ENCODE assay signal across 28 mouse cellular contexts in genomic region chr11:16897681-16898080, GRCm38 (mm10). TPM values are rescaled to one million over a fixed set of nuclear protein-coding genes. Genes with fewer than 3 reads are reported as not detected.
"Had no signal": no experiment of that assay in that cellular context is flagged by ENCODE, and none has a peak within 500 bp of the region (broad histone marks: within the 10 kb centered on the region; RNA-seq: fewer than 3 reads in every experiment).

No protein-coding gene starts in this region.

- H3K27me3 ChIP-seq: heart, embryonic 13.5 days; heart, embryonic 15.5 days; hindbrain, embryonic 13.5 days; hindbrain, embryonic 15.5 days; kidney, embryonic 15.5 days; limb, embryonic 13.5 days; limb, embryonic 15.5 days had no signal

- H3K4me2 ChIP-seq: heart, embryonic 11.5 days; heart, embryonic 13.5 days; heart, embryonic 15.5 days; hindbrain, embryonic 13.5 days; hindbrain, embryonic 15.5 days; kidney, embryonic 15.5 days; limb, embryonic 13.5 days; limb, embryonic 15.5 days; liver, embryonic 12.5 days had no signal

- H3K4me3 ChIP-seq: gastrocnemius, adult 2 months; heart, embryonic 13.5 days; heart, embryonic 15.5 days; hindbrain, embryonic 13.5 days; hindbrain, embryonic 15.5 days; kidney, embryonic 15.5 days; limb, embryonic 13.5 days; limb, embryonic 15.5 days; liver, embryonic 12.5 days had no signal

- H3K9me3 ChIP-seq: heart, embryonic 13.5 days; heart, embryonic 15.5 days; hindbrain, embryonic 13.5 days; hindbrain, embryonic 15.5 days; kidney, embryonic 15.5 days; limb, embryonic 13.5 days; limb, embryonic 15.5 days; liver, embryonic 12.5 days had no signal

- ATAC-seq: hindbrain, postnatal 0 days; intestine, embryonic 16.5 days; liver, embryonic 12.5 days had no signal

- H3K36me3 ChIP-seq: heart, embryonic 15.5 days; hindbrain, embryonic 13.5 days; hindbrain, embryonic 15.5 days; kidney, embryonic 15.5 days; liver, embryonic 12.5 days had no signal

- H3K27ac ChIP-seq: gastrocnemius, adult 2 months; heart, embryonic 13.5 days; heart, embryonic 15.5 days; hindbrain, embryonic 13.5 days; hindbrain, embryonic 15.5 days; hindbrain, postnatal 0 days; kidney, embryonic 15.5 days; kidney, postnatal 0 days; limb, embryonic 13.5 days; limb, embryonic 15.5 days; liver, embryonic 12.5 days; liver, embryonic 14.5 days had no signal

- H3K9ac ChIP-seq: heart, embryonic 13.5 days; heart, embryonic 15.5 days; hindbrain, embryonic 13.5 days; hindbrain, embryonic 15.5 days; kidney, embryonic 15.5 days; limb, embryonic 13.5 days; limb, embryonic 15.5 days; liver, embryonic 12.5 days; liver, embryonic 14.5 days had no signal

- H3K4me1 ChIP-seq: heart, embryonic 15.5 days; hindbrain, embryonic 13.5 days; hindbrain, embryonic 15.5 days; kidney, embryonic 15.5 days; liver, embryonic 12.5 days had no signal

- DNase-seq: gastrocnemius, adult 2 months; gastrocnemius, postnatal 10 days; gastrocnemius, postnatal 25 days; heart, adult 18-20 months; heart, postnatal 14 days; heart, postnatal 36 days; kidney, adult 11 months; kidney, adult 2 months; kidney, adult 9 months; kidney, postnatal 14 days; kidney, postnatal 36 days; layer of hippocampus, adult 9-11 months; layer of hippocampus, postnatal 36 days; left cerebral cortex, postnatal 4 days had no signal

RNA-seq across cellular contexts. Expression of gene Fbxo48, which starts 53.5 kb away (rescaled TPM):
- polyA plus RNA-seq: liver, adult 2 months had no signal
